Mouse (Mus musculus) forebrain, embryonic 12.5 days (tissue): Measurements from ENCODE around the gene Tspan32. TPM values are rescaled to one million over a fixed set of nuclear protein-coding genes. Genes with fewer than 3 reads are reported as not detected.

Source experiments
- ATAC-seq: fragments of 200-750 bp; cut with Nextera tagmentation; 2 replicates; pipeline ENCODE4 v1.8.0; 2017; ENCODE audit warnings: moderate TSS enrichment; ENCODE audit not compliant: low FRiP score
- H3K27ac ChIP-seq: fragments of 300-500 bp; sonication (generic); 2 replicates; pipeline ENCODE4 v1.5.1; 2016; ENCODE audit warnings: mild to moderate bottlenecking
- H3K27me3 ChIP-seq: fragments of 300-500 bp; sonication (generic); 2 replicates; pipeline ENCODE4 v1.6.1; 2016; ENCODE audit warnings: mild to moderate bottlenecking
- H3K36me3 ChIP-seq: fragments of 300-500 bp; sonication (generic); replicated peaks from 2 replicates; pipeline ENCODE4 v1.6.1; 2016; ENCODE audit warnings: mild to moderate bottlenecking
- H3K4me1 ChIP-seq: fragments of 300-500 bp; sonication (generic); 2 replicates; pipeline ENCODE4 v1.6.1; 2016
- H3K4me2 ChIP-seq: fragments of 300-500 bp; sonication (generic); 2 replicates; pipeline ENCODE4 v1.6.1; 2016; ENCODE audit warnings: mild to moderate bottlenecking, moderate library complexity
- H3K4me3 ChIP-seq: fragments of 300-500 bp; sonication (generic); replicated peaks from 2 replicates; pipeline ENCODE4 v1.5.1; 2016; ENCODE audit warnings: mild to moderate bottlenecking
- H3K9ac ChIP-seq: fragments of 300-500 bp; sonication (generic); 2 replicates; pipeline ENCODE4 v1.6.1; 2016; ENCODE audit warnings: mild to moderate bottlenecking
- H3K9me3 ChIP-seq: fragments of 300-500 bp; sonication (generic); 2 replicates; pipeline ENCODE4 v1.6.1; 2016
- WGBS: fragments of 180-500 bp; shearing (Covaris S2); methylation state at CpG from one replicate; pipeline ENCODE4 v1.1.7; 2016; 5-methylcytosine and 5-hydroxymethylcytosine counted together
- polyA plus RNA-seq: library from polyadenylated mRNA; unstranded; fragments of >200 nt; fragmentation: Nextera tagmentation; extraction: Ambion mirVana; gene quantifications from 2 replicates; pipeline ENCODE4 v1.2.1, GENCODE M21; 2016

Tspan32 gene
- polyA plus RNA-seq, 1 experiment from 2014 or later: 1.3 TPM

- WGBS: 75% methylated on average over 11 of the region's 11 CpGs
- H3K4me3 ChIP-seq: peak overlapping the region; percentile 88
- peak overlapping the region; percentile 89 for H3K9ac ChIP-seq
- H3K9me3 ChIP-seq: no peaks in the 10 kb centered on the region
- no peak; the same call in 1 of the 2 replicates for ATAC-seq
- H3K4me1 ChIP-seq: peaks cover 42% of the 10 kb centered on the region
- peak overlapping the region; percentile 92 for H3K4me2 ChIP-seq
- H3K27me3 ChIP-seq: no peaks in the 10 kb centered on the region
- H3K36me3 ChIP-seq: peaks cover 9% of the 10 kb centered on the region
- H3K27ac ChIP-seq: no peak overlapping the region
Measured at GRCm38 (mm10) chr7:143053961-143054611, 49.2 kb downstream of the Tspan32 start.

GRCm38 (mm10) chr7:143054612-143054965, 49.7 kb downstream of the Tspan32 start:
- Histone ChIP-seq H3K27me3 (no peaks in the 10 kb centered on the region), H3K27ac (no peak overlapping the region), H3K36me3 (peaks cover 9% of the 10 kb centered on the region), H3K9me3 (no peaks in the 10 kb centered on the region), H3K4me2 (peak overlapping the region; percentile 92), H3K9ac (no peak overlapping the region), H3K4me1 (peaks cover 42% of the 10 kb centered on the region), H3K4me3 (peak overlapping the region; percentile 88; the same call in 1 of the 2 replicates)
- no peak for ATAC-seq
- WGBS: 52% methylated on average over 3 of the region's 3 CpGs

DNA sequence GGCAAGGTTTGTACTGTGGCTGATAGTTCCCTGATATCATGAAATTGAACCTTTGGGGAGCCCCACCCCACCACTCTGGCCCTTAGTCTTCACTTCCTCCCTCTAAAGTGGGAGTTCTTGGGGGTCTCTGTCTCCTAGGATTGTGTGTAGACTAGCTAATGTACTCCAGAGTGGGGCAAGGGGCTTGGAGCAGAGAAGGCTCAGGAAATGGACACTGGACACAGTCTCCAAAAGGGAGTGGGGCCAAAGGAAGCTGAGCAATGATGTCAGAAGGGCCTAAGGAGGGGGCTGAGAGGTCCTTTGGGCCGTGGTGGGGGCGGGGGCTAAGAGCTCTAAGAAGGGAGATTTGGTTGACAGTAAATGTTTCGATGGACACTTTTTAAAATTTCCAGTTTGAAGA, 50.2 kb downstream of the Tspan32 start:
- Histone ChIP-seq H3K9me3 (no peaks in the 10 kb centered on the region), H3K27me3 (no peaks in the 10 kb centered on the region), H3K36me3 (peaks cover 9% of the 10 kb centered on the region), H3K4me1 (peaks cover 42% of the 10 kb centered on the region), H3K27ac (no peak overlapping the region), H3K9ac (no peak overlapping the region), H3K4me3 (no peak overlapping the region), H3K4me2 (peak overlapping the region; percentile 92)
- 83% methylated on average over 3 of the region's 3 CpGs for WGBS
- no peak for ATAC-seq

DNA sequence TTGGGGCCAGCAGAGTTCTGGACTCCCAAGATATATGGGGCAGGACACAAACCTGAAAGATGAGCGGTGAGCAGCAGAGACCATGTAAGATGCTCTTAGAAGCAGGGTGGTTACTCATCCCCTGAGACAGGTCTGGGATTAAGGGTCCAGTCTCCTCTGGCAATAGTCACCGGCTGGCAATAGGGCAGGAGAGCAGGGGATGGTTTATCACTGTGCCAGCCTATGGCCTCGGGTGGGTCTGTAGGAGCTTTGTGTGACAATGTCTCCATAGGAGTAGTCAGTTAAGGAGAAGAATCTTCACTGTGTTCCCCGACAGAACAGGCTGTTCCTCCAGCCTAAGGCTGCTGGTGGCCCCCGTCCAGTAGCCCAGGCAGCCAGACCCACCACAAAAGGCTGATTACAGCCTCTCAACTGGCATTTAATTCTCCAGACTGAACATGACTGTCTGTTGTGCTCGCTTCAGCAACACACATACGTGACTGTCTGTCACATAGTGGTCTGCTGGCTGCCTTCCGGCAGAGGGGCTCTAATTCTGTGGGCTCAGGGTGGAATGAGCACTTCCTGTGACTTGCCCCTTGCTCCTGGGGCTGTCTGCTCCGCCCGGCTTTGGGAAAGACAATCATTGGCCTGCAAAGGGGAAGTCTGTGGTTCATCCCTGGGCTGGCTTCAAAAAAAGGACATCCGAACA, 50.8 kb downstream of the Tspan32 start:
- H3K9me3 ChIP-seq: no peaks in the 10 kb centered on the region
- no peaks in the 10 kb centered on the region for H3K27me3 ChIP-seq
- H3K36me3 ChIP-seq: peaks cover 9% of the 10 kb centered on the region
- peak overlapping the region; percentile 92 for H3K4me2 ChIP-seq
- ATAC-seq: no peak
- H3K27ac ChIP-seq: 0 out of 2 replicates have a peak overlapping the region, but pooled peaks have one; percentile 22
- no peak overlapping the region for H3K9ac ChIP-seq
- H3K4me3 ChIP-seq: no peak overlapping the region
- peaks cover 42% of the 10 kb centered on the region for H3K4me1 ChIP-seq
- 79% methylated on average over 11 of the region's 11 CpGs for WGBS

DNA sequence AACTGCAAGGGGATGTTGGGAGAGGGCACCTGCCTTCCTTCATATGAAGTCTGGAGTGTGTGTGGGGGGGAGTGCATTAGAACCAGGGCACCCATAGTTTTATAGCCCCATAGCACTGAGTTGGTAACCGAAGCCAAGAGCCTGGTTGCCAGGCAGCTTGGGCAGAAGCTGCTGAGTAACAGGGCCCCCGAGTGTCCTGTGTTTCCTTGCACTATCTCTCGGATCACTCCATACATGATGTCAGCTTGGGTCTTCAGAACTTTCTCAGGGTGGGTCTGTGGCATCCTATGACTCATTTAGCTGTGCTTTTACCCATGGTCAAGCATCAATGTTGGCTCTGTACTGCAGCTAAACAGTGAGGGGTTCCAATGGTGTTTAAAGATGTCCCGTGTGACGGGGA, 52.2 kb downstream of the Tspan32 start:
- Histone ChIP-seq H3K9ac (no peak overlapping the region), H3K4me3 (no peak overlapping the region), H3K36me3 (peaks cover 13% of the 10 kb centered on the region), H3K4me2 (no peak overlapping the region), H3K9me3 (no peaks in the 10 kb centered on the region), H3K27ac (no peak overlapping the region), H3K27me3 (no peaks in the 10 kb centered on the region), H3K4me1 (peaks cover 40% of the 10 kb centered on the region)
- 88% methylated on average over 5 of the region's 5 CpGs for WGBS
- ATAC-seq: no peak

DNA sequence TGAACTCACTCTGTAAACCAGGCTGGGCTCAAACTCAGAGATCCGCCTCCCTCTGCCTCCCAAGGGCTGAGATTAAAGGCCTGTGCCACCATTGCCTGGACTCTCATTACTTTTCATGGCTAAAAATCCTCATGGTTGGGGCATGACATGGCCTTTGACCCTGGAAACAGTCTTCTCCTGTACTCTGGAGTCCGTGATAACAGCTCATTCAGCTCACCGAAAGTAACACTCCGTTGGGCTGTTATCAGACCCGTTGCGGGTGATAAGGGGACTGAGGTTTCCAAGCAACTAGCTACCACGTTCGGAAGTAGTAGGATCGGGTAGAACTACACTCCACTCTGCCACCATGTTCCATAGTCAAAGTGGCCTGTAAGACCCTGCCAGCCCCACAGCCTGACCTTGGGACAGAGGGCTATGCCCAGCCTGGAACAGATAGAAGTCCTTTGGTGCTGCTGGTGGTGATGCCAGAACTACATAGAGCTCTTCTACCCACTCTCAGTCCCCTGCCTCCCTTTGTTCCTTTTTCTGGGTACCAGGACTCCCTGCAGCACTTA, 52.9 kb downstream of the Tspan32 start:
- H3K27ac ChIP-seq: no peak overlapping the region
- H3K9ac ChIP-seq: no peak overlapping the region
- H3K4me2 ChIP-seq: no peak overlapping the region
- H3K36me3 ChIP-seq: peaks cover 19% of the 10 kb centered on the region
- no peaks in the 10 kb centered on the region for H3K27me3 ChIP-seq
- ATAC-seq: no peak
- no peaks in the 10 kb centered on the region for H3K9me3 ChIP-seq
- H3K4me3 ChIP-seq: no peak overlapping the region
- WGBS: 89% methylated on average over 9 of the region's 9 CpGs
- peaks cover 35% of the 10 kb centered on the region for H3K4me1 ChIP-seq

DNA sequence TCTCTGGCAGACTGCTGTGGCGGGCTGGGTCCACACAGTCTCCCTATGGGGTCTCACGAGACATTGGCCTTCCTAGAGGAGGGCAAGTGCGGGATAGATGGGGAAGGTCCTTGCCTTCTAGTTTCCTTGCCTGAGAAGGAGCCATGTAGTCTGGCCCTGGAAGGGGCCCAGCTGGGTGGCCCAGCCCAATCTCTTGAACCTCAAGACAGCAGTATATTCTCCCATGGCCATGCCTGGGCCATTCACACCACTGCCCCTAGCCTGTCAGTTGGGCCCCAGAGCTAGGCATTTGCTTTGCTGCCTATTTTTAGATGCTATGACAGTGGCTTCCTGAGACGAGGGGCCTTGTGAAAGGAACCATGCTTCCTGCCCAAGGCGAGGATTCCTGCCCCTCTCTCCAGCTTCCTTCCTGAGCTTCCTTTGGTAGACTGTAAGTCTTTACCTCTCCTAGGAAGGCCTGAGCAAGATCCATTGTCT, 53.4 kb downstream of the Tspan32 start:
- no peak overlapping the region for H3K4me2 ChIP-seq
- H3K9ac ChIP-seq: no peak overlapping the region
- no peak overlapping the region for H3K4me3 ChIP-seq
- 86% methylated on average over 5 of the region's 5 CpGs for WGBS
- peaks cover 35% of the 10 kb centered on the region for H3K4me1 ChIP-seq
- no peak overlapping the region for H3K27ac ChIP-seq
- no peaks in the 10 kb centered on the region for H3K27me3 ChIP-seq
- H3K9me3 ChIP-seq: no peaks in the 10 kb centered on the region
- H3K36me3 ChIP-seq: peaks cover 24% of the 10 kb centered on the region
- ATAC-seq: no peak

DNA sequence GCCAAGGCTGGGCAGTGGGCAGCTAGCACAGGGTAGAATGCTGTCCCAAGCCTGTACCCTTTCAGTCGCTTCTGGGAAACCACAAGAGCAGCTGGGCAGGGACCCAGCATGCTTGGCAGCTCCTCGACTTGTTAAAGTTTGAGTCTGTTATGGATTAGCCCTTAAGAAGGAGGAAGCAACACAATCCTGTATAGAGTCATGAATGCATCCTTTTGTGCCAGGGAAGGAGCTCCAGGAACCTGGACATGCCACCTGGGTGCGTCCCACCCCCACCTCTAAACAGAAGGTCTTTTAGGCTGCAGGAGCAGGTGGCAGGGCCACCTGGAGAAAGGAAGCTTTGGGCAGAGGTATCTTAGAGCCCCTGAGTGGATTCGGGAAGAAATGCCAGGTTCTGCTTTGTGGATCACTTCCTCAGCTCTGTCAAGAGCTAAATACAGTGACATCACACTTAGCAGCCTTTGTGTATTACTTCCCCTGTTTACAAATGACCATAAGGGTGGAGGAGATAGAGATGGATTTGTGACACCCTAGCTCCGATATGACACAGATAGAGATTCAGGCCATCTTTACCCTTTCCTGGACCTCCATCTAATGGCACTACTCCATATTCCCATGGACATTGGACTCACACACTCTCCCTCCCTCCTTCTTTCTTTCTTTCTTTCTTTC, 54.5 kb downstream of the Tspan32 start:
- no peak for ATAC-seq
- Histone ChIP-seq H3K9me3 (no peaks in the 10 kb centered on the region), H3K36me3 (peaks cover 35% of the 10 kb centered on the region), H3K27me3 (no peaks in the 10 kb centered on the region), H3K4me3 (no peak overlapping the region), H3K27ac (no peak overlapping the region), H3K9ac (no peak overlapping the region), H3K4me1 (peaks cover 24% of the 10 kb centered on the region), H3K4me2 (no peak overlapping the region)
- 88% methylated on average over 5 of the region's 5 CpGs for WGBS

- H3K36me3 ChIP-seq: peaks cover 58% of the 10 kb centered on the region
- no peaks in the 10 kb centered on the region for H3K27me3 ChIP-seq
- no peak overlapping the region for H3K4me3 ChIP-seq
- ATAC-seq: no peak
- H3K4me1 ChIP-seq: peaks cover 3% of the 10 kb centered on the region; the same call in 1 of the 2 replicates
- no peak overlapping the region for H3K27ac ChIP-seq
- no peak overlapping the region for H3K4me2 ChIP-seq
- no peaks in the 10 kb centered on the region for H3K9me3 ChIP-seq
- no peak overlapping the region for H3K9ac ChIP-seq
- WGBS: 83% methylated on average over 2 of the region's 2 CpGs
Measured at GRCm38 (mm10) chr7:143062704-143063103, 57.9 kb downstream of the Tspan32 start.

- Histone ChIP-seq H3K4me2 (no peak overlapping the region), H3K27me3 (no peaks in the 10 kb centered on the region), H3K36me3 (peaks cover 61% of the 10 kb centered on the region), H3K9me3 (no peaks in the 10 kb centered on the region), H3K4me3 (no peak overlapping the region), H3K4me1 (peaks cover 14% of the 10 kb centered on the region), H3K9ac (no peak overlapping the region), H3K27ac (no peak overlapping the region)
- WGBS: 67% methylated on average over 6 of the region's 6 CpGs
- no peak for ATAC-seq
Measured at GRCm38 (mm10) chr7:143064226-143064625, 59.4 kb downstream of the Tspan32 start.

DNA sequence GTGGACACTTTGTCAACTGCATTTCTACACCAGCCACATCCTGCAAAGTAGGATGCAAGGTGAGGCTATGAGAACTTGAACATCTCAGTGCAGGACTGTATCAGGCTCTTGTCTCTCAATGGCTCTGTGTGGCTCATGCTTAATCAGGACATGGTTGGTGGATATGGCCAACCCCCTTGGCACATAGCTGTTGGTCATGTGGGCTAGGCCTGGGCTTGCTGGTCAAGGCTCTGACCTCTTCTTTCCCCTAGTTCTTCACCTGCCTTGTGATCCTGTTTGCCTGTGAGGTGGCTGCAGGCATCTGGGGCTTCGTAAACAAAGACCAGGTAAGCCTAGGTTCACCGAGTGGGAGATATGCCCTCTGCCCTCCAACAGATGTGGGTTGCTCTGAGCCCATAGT, 60.8 kb downstream of the Tspan32 start:
- 100% methylated on average over 2 of the region's 2 CpGs for WGBS
- ATAC-seq: no peak
- Histone ChIP-seq H3K36me3 (peaks cover 61% of the 10 kb centered on the region), H3K27me3 (no peaks in the 10 kb centered on the region), H3K4me2 (no peak overlapping the region), H3K9me3 (no peaks in the 10 kb centered on the region), H3K4me3 (no peak overlapping the region), H3K9ac (no peak overlapping the region), H3K27ac (no peak overlapping the region), H3K4me1 (peaks cover 22% of the 10 kb centered on the region)

DNA sequence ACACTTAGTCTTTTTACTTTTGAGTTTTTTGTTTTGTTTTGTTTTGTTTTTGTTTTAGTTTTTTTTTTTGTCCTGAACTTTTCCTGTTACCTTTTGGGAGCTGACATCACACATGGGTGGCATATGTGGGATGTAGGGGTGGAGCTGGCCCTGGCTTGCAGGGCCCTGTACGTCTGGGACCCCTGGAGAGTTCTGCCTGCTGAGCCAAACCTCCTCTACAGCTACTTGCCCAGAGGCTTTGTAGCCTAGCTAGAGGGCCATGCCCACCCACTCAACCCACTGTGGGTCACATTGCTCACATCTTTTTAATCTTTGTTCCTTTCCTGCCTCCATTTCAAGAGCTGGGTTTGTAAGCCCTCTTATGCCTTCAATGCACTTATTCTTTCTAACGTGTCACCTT, 62.6 kb downstream of the Tspan32 start:
- Histone ChIP-seq H3K4me3 (no peak overlapping the region), H3K9ac (no peak overlapping the region), H3K4me2 (0 out of 2 replicates have a peak overlapping the region, but pooled peaks have one; percentile 99), H3K9me3 (no peaks in the 10 kb centered on the region), H3K36me3 (peaks cover 54% of the 10 kb centered on the region), H3K4me1 (peaks cover 27% of the 10 kb centered on the region), H3K27ac (0 out of 2 replicates have a peak overlapping the region, but pooled peaks have one; percentile 94), H3K27me3 (no peaks in the 10 kb centered on the region)
- 80% methylated on average over 2 of the region's 2 CpGs for WGBS
- ATAC-seq: no peak
